ENCODE assay signal across 7 mouse cellular contexts in the genomic region with DNA sequence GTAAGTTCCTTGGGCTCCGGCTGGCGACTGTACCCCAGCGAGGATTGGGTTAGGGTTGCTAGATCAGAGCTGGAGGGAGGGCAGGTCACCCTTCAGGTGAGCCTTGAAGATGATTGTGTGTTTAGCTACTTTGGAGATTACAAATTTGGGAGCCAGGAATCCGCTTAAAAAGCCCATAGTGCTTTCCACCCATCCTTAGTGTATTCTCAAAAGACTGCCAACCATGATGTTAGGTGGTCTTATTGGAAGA. TPM values are rescaled to one million over a fixed set of nuclear protein-coding genes. Genes with fewer than 3 reads are reported as not detected.
DNase-seq lines count a peak whose midpoint lies in the region; ATAC-seq and TF ChIP-seq lines count a peak whose summit lies in the region.

No protein-coding gene starts in this region.

- no peaks in the 10 kb centered on the region for H3K9me3 ChIP-seq in lung, embryonic 15.5 days
- no peaks in the 10 kb centered on the region for H3K9me3 ChIP-seq in limb, embryonic 11.5 days (ENCODE audit: control insufficient read depth, low read length)

- H3K27me3 ChIP-seq in lung, embryonic 15.5 days = no peaks in the 10 kb centered on the region
- no peaks in the 10 kb centered on the region for H3K27me3 ChIP-seq in limb, embryonic 11.5 days (ENCODE audit: control insufficient read depth, insufficient read depth, low read length)
- no peaks in the 10 kb centered on the region for H3K27me3 ChIP-seq in small intestine, adult 2 months (ENCODE audit: control insufficient read depth, insufficient read depth, low read length)

- H3K4me3 ChIP-seq in lung, embryonic 15.5 days = peak overlapping the region; percentile 80
- H3K4me3 ChIP-seq in limb, embryonic 11.5 days (ENCODE audit: low read depth, low read length) = peak overlapping the region; percentile 92
- H3K4me3 ChIP-seq in small intestine, adult 2 months (ENCODE audit: low read depth, low read length) = peak overlapping the region; percentile 86

- ATAC-seq in lung, embryonic 15.5 days (ENCODE audit: borderline replicate concordance, extremely low read depth, low FRiP score, low TSS enrichment) = no peak
- ATAC-seq in erythroblast, adult 5-6 weeks (replicated peaks; ENCODE audit: low FRiP score, poor library complexity, severe bottlenecking) = 0 out of 2 replicates have a peak, but pooled peaks have one; percentile 4
- ATAC-seq in limb, embryonic 11.5 days (ENCODE audit: insufficient number of reproducible peaks, low FRiP score, low TSS enrichment, low read depth) = no peak

- H3K9ac ChIP-seq in lung, embryonic 15.5 days = peak overlapping the region; percentile 91
- H3K9ac ChIP-seq in limb, embryonic 11.5 days (ENCODE audit: low read length) = peak overlapping the region; percentile 98

- no peak for DNase-seq in lung, postnatal 25 days (ENCODE audit: low spot score)
- no peak for DNase-seq in limb, embryonic 11.5 days (ENCODE audit: low spot score)
- no peak for DNase-seq in adrenal gland, postnatal 4 days (ENCODE audit: low spot score in 2 of 2)
- no peak for DNase-seq in cerebellum, postnatal 4 days (ENCODE audit: low spot score in 2 of 2)

- peak overlapping the region; percentile 98 for H3K27ac ChIP-seq in lung, embryonic 15.5 days
- H3K27ac ChIP-seq in limb, embryonic 11.5 days (replicated peaks; ENCODE audit: low read depth, low read length) = peak overlapping the region; percentile 95
- peak overlapping the region; percentile 69 for H3K27ac ChIP-seq in small intestine, adult 2 months (ENCODE audit: insufficient read depth, low read depth, low read length)

- TF ChIP-seq CTCF in small intestine, adult 2 months (IDR thresholded peaks at IDR 0.05; ENCODE audit: extremely low read depth, insufficient read length, insufficient replicate concordance, low read depth, low read length) = no peak

- TF ChIP-seq POLR2A in small intestine, adult 2 months (IDR thresholded peaks at IDR 0.05; ENCODE audit: low read depth, low read length) = no peak

- peaks cover 9% of the 10 kb centered on the region for H3K4me1 ChIP-seq in lung, embryonic 15.5 days
- peaks cover 10% of the 10 kb centered on the region; the same call in 1 of the 2 replicates for H3K4me1 ChIP-seq in limb, embryonic 11.5 days (ENCODE audit: control insufficient read depth, insufficient read depth, low read length)
- H3K4me1 ChIP-seq in small intestine, adult 2 months (ENCODE audit: control insufficient read depth, insufficient read depth, insufficient read length, low read length) = peaks cover 31% of the 10 kb centered on the region

- peaks cover 28% of the 10 kb centered on the region for H3K36me3 ChIP-seq in lung, embryonic 15.5 days
- H3K36me3 ChIP-seq in limb, embryonic 11.5 days (ENCODE audit: control insufficient read depth, insufficient read depth, low read length) = peaks cover 20% of the 10 kb centered on the region
- peaks cover 33% of the 10 kb centered on the region for H3K36me3 ChIP-seq in small intestine, adult 2 months (ENCODE audit: control insufficient read depth, insufficient read depth, low read length)

- 0% methylated on average over 4 of the region's 4 CpGs for WGBS in lung, embryonic 15.5 days
- WGBS in limb, embryonic 11.5 days = 3% methylated on average over 4 of the region's 4 CpGs
- WGBS in small intestine, adult 2 months = under 1% methylated on average over 4 of the region's 4 CpGs

- peak overlapping the region; percentile 74 for H3K4me2 ChIP-seq in lung, embryonic 15.5 days
- H3K4me2 ChIP-seq in limb, embryonic 11.5 days (ENCODE audit: low read depth, severe bottlenecking) = peak overlapping the region; percentile 80

RNA-seq across cellular contexts. Expression of a gene that starts 0.7 kb away (rescaled TPM):
- 988 and 1,033 TPM in 2 replicates for polyA plus RNA-seq in lung, embryonic 15.5 days (2015; fragmentation: Nextera tagmentation; extraction: Ambion mirVana)
- 553 and 845 TPM in 2 replicates for total RNA-seq in erythroblast, adult 5-6 weeks (2015; ENCODE audit: low replicate concordance)
- total RNA-seq in erythroblast, adult 5-6 weeks (2017; ENCODE audit: low replicate concordance) = 192 and 282 TPM in 2 replicates
- polyA plus RNA-seq in limb, embryonic 11.5 days (2014; fragmentation: Nextera tagmentation; extraction: Ambion mirVana) = 1,049 and 1,075 TPM in 2 replicates
- polyA plus RNA-seq in small intestine, adult 2 months (2012; rRNA removed) = 259 and 390 TPM in 2 replicates
- total RNA-seq in adrenal gland, postnatal 4 days (2021) = 100 to 1,000 TPM; 607 to 624 TPM

RNA-seq across cellular contexts. Expression of a gene that starts 8.2 kb away (rescaled TPM):
- polyA plus RNA-seq in lung, embryonic 15.5 days (2015; fragmentation: Nextera tagmentation; extraction: Ambion mirVana) = 31.6 and 32.6 TPM in 2 replicates
- total RNA-seq in erythroblast, adult 5-6 weeks (2015; ENCODE audit: low replicate concordance) = 0.77 and 4.2 TPM in 2 replicates
- 4.5 and 7.4 TPM in 2 replicates for total RNA-seq in erythroblast, adult 5-6 weeks (2017; ENCODE audit: low replicate concordance)
- 41.9 and 42.6 TPM in 2 replicates for polyA plus RNA-seq in limb, embryonic 11.5 days (2014; fragmentation: Nextera tagmentation; extraction: Ambion mirVana)
- 45.3 and 120 TPM in 2 replicates for polyA plus RNA-seq in small intestine, adult 2 months (2012; rRNA removed)
- 10 to 100 TPM; 23.1 to 23.4 TPM for total RNA-seq in adrenal gland, postnatal 4 days (2021)

RNA-seq across cellular contexts. Expression of a gene that starts 17.3 kb away (rescaled TPM):
- polyA plus RNA-seq in lung, embryonic 15.5 days (2015; fragmentation: Nextera tagmentation; extraction: Ambion mirVana) = 12.8 and 15.3 TPM in 2 replicates
- 2.5 TPM in 1 of 2 replicates, not detected in the other for total RNA-seq in erythroblast, adult 5-6 weeks (2015; ENCODE audit: low replicate concordance)
- total RNA-seq in erythroblast, adult 5-6 weeks (2017; ENCODE audit: low replicate concordance) = 0.26 TPM in 1 of 2 replicates, not detected in the other
- polyA plus RNA-seq in limb, embryonic 11.5 days (2014; fragmentation: Nextera tagmentation; extraction: Ambion mirVana) = 7.9 and 9.3 TPM in 2 replicates
- polyA plus RNA-seq in small intestine, adult 2 months (2012; rRNA removed) = 40.3 and 53.1 TPM in 2 replicates
- 10 to 100 TPM; 43.5 to 44.1 TPM for total RNA-seq in adrenal gland, postnatal 4 days (2021)

RNA-seq across cellular contexts. Expression of a gene that starts 17.5 kb away (rescaled TPM):
- 52.5 and 53.2 TPM in 2 replicates for polyA plus RNA-seq in lung, embryonic 15.5 days (2015; fragmentation: Nextera tagmentation; extraction: Ambion mirVana)
- total RNA-seq in erythroblast, adult 5-6 weeks (2015; ENCODE audit: low replicate concordance) = 0.77 and 7.3 TPM in 2 replicates
- total RNA-seq in erythroblast, adult 5-6 weeks (2017; ENCODE audit: low replicate concordance) = 0.84 and 3.2 TPM in 2 replicates
- 39.6 and 43.2 TPM in 2 replicates for polyA plus RNA-seq in limb, embryonic 11.5 days (2014; fragmentation: Nextera tagmentation; extraction: Ambion mirVana)
- polyA plus RNA-seq in small intestine, adult 2 months (2012; rRNA removed) = 17.2 and 28.9 TPM in 2 replicates
- 10 to 100 TPM; 29.8 to 30.2 TPM for total RNA-seq in adrenal gland, postnatal 4 days (2021)

RNA-seq across cellular contexts. Expression of a gene that starts 23.2 kb away (rescaled TPM):
- 80.6 and 87.8 TPM in 2 replicates for polyA plus RNA-seq in lung, embryonic 15.5 days (2015; fragmentation: Nextera tagmentation; extraction: Ambion mirVana)
- total RNA-seq in erythroblast, adult 5-6 weeks (2015; ENCODE audit: low replicate concordance) = not detected in 2 replicates
- not detected in 2 replicates for total RNA-seq in erythroblast, adult 5-6 weeks (2017; ENCODE audit: low replicate concordance)
- polyA plus RNA-seq in limb, embryonic 11.5 days (2014; fragmentation: Nextera tagmentation; extraction: Ambion mirVana) = 162 and 172 TPM in 2 replicates
- 20.4 and 21.1 TPM in 2 replicates for polyA plus RNA-seq in small intestine, adult 2 months (2012; rRNA removed)
- 10 to 100 TPM; 59.5 to 63.8 TPM for total RNA-seq in adrenal gland, postnatal 4 days (2021)
